Mouse (Mus musculus): ENCODE results near the gene Vmn2r39. TPM values are rescaled to one million over a fixed set of nuclear protein-coding genes. Genes with fewer than 3 reads are reported as not detected.
"Not testable (repeated sequence)": the region's sequence is repeated elsewhere in the genome, so short reads cannot be mapped to it uniquely, and the experiment has no call there.

The Vmn2r39 gene
- polyA plus RNA-seq (2015; fragmentation: Nextera tagmentation; extraction: Ambion mirVana), result not detected in 2 replicates

- not testable (repeated sequence) for H3K4me2 ChIP-seq (ENCODE audit: low read depth, low read length); H3K27me3 ChIP-seq (ENCODE audit: control insufficient read depth, insufficient read depth, low read depth, low read length); ATAC-seq (ENCODE audit: low read depth); H3K9ac ChIP-seq (ENCODE audit: low read length); H3K36me3 ChIP-seq (ENCODE audit: control insufficient read depth, insufficient read depth, low read length); H3K4me1 ChIP-seq (replicated peaks; ENCODE audit: control insufficient read depth, insufficient read depth, low read length); H3K4me3 ChIP-seq (ENCODE audit: low read length); H3K27ac ChIP-seq (ENCODE audit: low read length); H3K9me3 ChIP-seq (ENCODE audit: control insufficient read depth, low read length)
Measured at GRCm38 (mm10) chr7:9030698-9031097, at the start of gene Vmn2r39. Vmn2r39 (minus strand) TSS chr7:9030798.

- not testable (repeated sequence) for H3K4me2 ChIP-seq (ENCODE audit: low read depth, low read length); H3K27me3 ChIP-seq (ENCODE audit: control insufficient read depth, insufficient read depth, low read depth, low read length); H3K4me1 ChIP-seq (replicated peaks; ENCODE audit: control insufficient read depth, insufficient read depth, low read length); H3K4me3 ChIP-seq (ENCODE audit: low read length); H3K9me3 ChIP-seq (ENCODE audit: control insufficient read depth, low read length); H3K9ac ChIP-seq (ENCODE audit: low read length); ATAC-seq (ENCODE audit: low read depth); H3K27ac ChIP-seq (ENCODE audit: low read length); H3K36me3 ChIP-seq (ENCODE audit: control insufficient read depth, insufficient read depth, low read length)
- WGBS, result 77% methylated on average over 4 of the region's 4 CpGs
Measured at GRCm38 (mm10) chr7:9065353-9065752, 34.8 kb upstream of the Vmn2r39 start.

Other genes with a start within 250 kb of the Vmn2r39 start
- gene Vmn2r40, start 99.4 kb downstream of the Vmn2r39 start, polyA plus RNA-seq (2015; fragmentation: Nextera tagmentation; extraction: Ambion mirVana), result not detected in 2 replicates
- not detected in 2 replicates for gene Vmn2r38, start 67.1 kb upstream of the Vmn2r39 start, polyA plus RNA-seq (2015; fragmentation: Nextera tagmentation; extraction: Ambion mirVana)
- not detected in 2 replicates for gene Vmn2r37, start 192.9 kb upstream of the Vmn2r39 start, polyA plus RNA-seq (2015; fragmentation: Nextera tagmentation; extraction: Ambion mirVana)

All from lung, embryonic 16.5 days (tissue).